Mouse (Mus musculus) heart, adult 2 months (tissue): ENCODE results near the gene Fkbp6.

Experiments used
- CTCF ChIP-seq: fragments of 200-600 bp; IDR thresholded peaks from 2 replicates; pipeline ENCODE4 v1.8.1; 2022; ENCODE audit warnings: antibody characterized with exemption, mild to moderate bottlenecking, moderate library complexity
- EP300 ChIP-seq: fragments of 200-500 bp; IDR thresholded peaks from 2 replicates; pipeline ENCODE4 v1.6.1; 2011; ENCODE audit warnings: low read depth, low read length, control low read depth; ENCODE audit not compliant: insufficient read depth
- POLR2A ChIP-seq: fragments of 200-500 bp; IDR thresholded peaks from 2 replicates; pipeline ENCODE4 v1.6.1; 2011; ENCODE audit warnings: mild to moderate bottlenecking, low read depth, low read length, control low read depth; ENCODE audit not compliant: insufficient read depth

- no peak for TF ChIP-seq POLR2A
- no peak for TF ChIP-seq CTCF
- no peak for TF ChIP-seq EP300
Measured at GRCm38 (mm10) chr5:135368312-135368711, 18.5 kb upstream of the Fkbp6 start.
